10 mouse cellular contexts compared by ENCODE assay signal in genomic region chr1:175385581-175386235, GRCm38 (mm10).
DNase-seq lines count a peak whose midpoint lies in the region; ATAC-seq and TF ChIP-seq lines count a peak whose summit lies in the region.
"Had no signal": no experiment of that assay in that cellular context is flagged by ENCODE, and none has a peak within 500 bp of the region (broad histone marks: within the 10 kb centered on the region; RNA-seq: fewer than 3 reads in every experiment).

No protein-coding gene starts in this region.

- H3K4me3 ChIP-seq in embryonic facial prominence, embryonic 14.5 days (ENCODE audit: low read depth, low read length): no peak overlapping the region
- no peak overlapping the region for H3K4me3 ChIP-seq in neural tube, embryonic 15.5 days (replicated peaks)
- H3K4me3 ChIP-seq in lung, adult 2 months (replicated peaks; ENCODE audit: extremely low read depth, low read depth, low read length): no peak overlapping the region
- H3K4me3 ChIP-seq: erythroblast, embryonic 14.5 days had no signal

- ATAC-seq in embryonic facial prominence, embryonic 14.5 days (ENCODE audit: low read depth): peak; percentile 44; the same call in 1 of the 2 replicates
- ATAC-seq in neural tube, embryonic 15.5 days (ENCODE audit: low FRiP score): peak; percentile 92
- ATAC-seq in activated CD4-positive, CD25-positive, alpha-beta regulatory T cell, adult 4 months: no peak

- H3K9ac ChIP-seq in embryonic facial prominence, embryonic 14.5 days (ENCODE audit: low read depth, low read length): no peak overlapping the region
- no peak overlapping the region for H3K9ac ChIP-seq in neural tube, embryonic 15.5 days (replicated peaks)

- TF ChIP-seq POLR2A in lung, adult 2 months (IDR thresholded peaks at IDR 0.05; ENCODE audit: borderline replicate concordance, extremely low read depth, low read depth, low read length): no peak

- no peaks in the 10 kb centered on the region for H3K4me1 ChIP-seq in embryonic facial prominence, embryonic 14.5 days (ENCODE audit: control insufficient read depth, insufficient read depth, low read length)
- H3K4me1 ChIP-seq in neural tube, embryonic 15.5 days: peaks cover 10% of the 10 kb centered on the region
- H3K4me1 ChIP-seq in lung, adult 2 months (ENCODE audit: control insufficient read depth, insufficient read depth, low read length): no peaks in the 10 kb centered on the region

- no peak overlapping the region for H3K4me2 ChIP-seq in embryonic facial prominence, embryonic 14.5 days (ENCODE audit: low read depth, low read length)
- H3K4me2 ChIP-seq in neural tube, embryonic 15.5 days: 0 out of 2 replicates have a peak overlapping the region, but pooled peaks have one; percentile 0

- H3K36me3 ChIP-seq in embryonic facial prominence, embryonic 14.5 days (ENCODE audit: control insufficient read depth, insufficient read depth, low read length): no peaks in the 10 kb centered on the region
- H3K36me3 ChIP-seq in neural tube, embryonic 15.5 days: no peaks in the 10 kb centered on the region

- TF ChIP-seq CTCF in lung, adult 2 months (IDR thresholded peaks at IDR 0.05; ENCODE audit: insufficient read depth, low read length): no peak

- no peak overlapping the region for H3K27ac ChIP-seq in embryonic facial prominence, embryonic 14.5 days (replicated peaks; ENCODE audit: low read depth, low read length)
- peak overlapping the region; percentile 24; the same call in 1 of the 2 replicates for H3K27ac ChIP-seq in neural tube, embryonic 15.5 days (replicated peaks)

- peak; percentile 28 to 31 for DNase-seq in layer of hippocampus, adult 8-10 months (ENCODE audit: low spot score in 2 of 2)
- no peak for DNase-seq in layer of hippocampus, adult 9-10 months (ENCODE audit: low spot score)
- peak; percentile 12 for DNase-seq in embryonic facial prominence, embryonic 14.5 days (ENCODE audit: low spot score)
- DNase-seq in layer of hippocampus, postnatal 10 days (ENCODE audit: low spot score in 2 of 2): peak; percentile 23 to 31
- no peak for DNase-seq in gastrocnemius, postnatal 4 days (ENCODE audit: low spot score in 2 of 2)
- no peak for DNase-seq in lung, adult 2 months
- DNase-seq: heart, postnatal 10 days had no signal

- no peaks in the 10 kb centered on the region for H3K27me3 ChIP-seq in embryonic facial prominence, embryonic 14.5 days (replicated peaks; ENCODE audit: control insufficient read depth, insufficient read depth, low read length)
- H3K27me3 ChIP-seq in neural tube, embryonic 15.5 days (replicated peaks): no peaks in the 10 kb centered on the region

- 31% methylated on average over 3 of the region's 3 CpGs for WGBS in embryonic facial prominence, embryonic 14.5 days
- 9% methylated on average over 3 of the region's 3 CpGs for WGBS in neural tube, embryonic 15.5 days
- WGBS in lung, adult 2 months: 49% methylated on average over 3 of the region's 3 CpGs

- H3K9me3 ChIP-seq in embryonic facial prominence, embryonic 14.5 days (ENCODE audit: control insufficient read depth, low read length): no peaks in the 10 kb centered on the region
- H3K9me3 ChIP-seq in neural tube, embryonic 15.5 days (replicated peaks): no peaks in the 10 kb centered on the region

Comparison
In these comparisons a context has a peak if more than half of its experiments do, and no peak if none do; other contexts are left out.
1. DNase-seq: peak in layer of hippocampus, adult 8-10 months (2 of 2), embryonic facial prominence, embryonic 14.5 days (single experiment) and layer of hippocampus, postnatal 10 days (2 of 2); none in layer of hippocampus, adult 9-10 months (single experiment), gastrocnemius, postnatal 4 days (0 of 2) and lung, adult 2 months (single experiment).